In genomic region chr2:25882276-25882675, GRCm38 (mm10) we compare ENCODE assay signal across 32 mouse cellular contexts. TPM values are rescaled to one million over a fixed set of nuclear protein-coding genes. Genes with fewer than 3 reads are reported as not detected.
DNase-seq lines count a peak whose midpoint lies in the region; ATAC-seq and TF ChIP-seq lines count a peak whose summit lies in the region.
"Had no signal": no experiment of that assay in that cellular context is flagged by ENCODE, and none has a peak within 500 bp of the region (broad histone marks: within the 10 kb centered on the region; RNA-seq: fewer than 3 reads in every experiment).

No protein-coding gene starts in this region.

- no peak for TF ChIP-seq CTCF in kidney, postnatal 0 days (IDR thresholded peaks at IDR 0.05; ENCODE audit: low read depth)
- no peak for TF ChIP-seq CTCF in lung, embryonic 14.5 days (IDR thresholded peaks at IDR 0.05; ENCODE audit: low read depth)

- peak; percentile 10 for DNase-seq in kidney, postnatal 0 days (ENCODE audit: low spot score)
- no peak for DNase-seq in kidney, postnatal 25 days
- DNase-seq in kidney, postnatal 14 days: peak; percentile 21
- DNase-seq in kidney, adult 11 months: no peak
- DNase-seq in lung, embryonic 14.5 days: peak; percentile 5
- DNase-seq in lung, postnatal 36 days: no peak
- DNase-seq in ZHBTc4 (ENCODE audit: low read depth, low spot score): peak; percentile 34
- DNase-seq in left cerebral cortex, postnatal 4 days: no peak
- DNase-seq: adrenal gland, adult 2 months; adrenal gland, postnatal 10 days; adrenal gland, postnatal 25 days; cerebellum, adult 11 months; cerebellum, adult 18-20 months; cerebellum, adult 8-10 months; cerebellum, adult 9-11 months; cerebellum, postnatal 14 days; cerebellum, postnatal 36 days; embryo, embryonic 11 days had no signal

- H3K4me1 ChIP-seq in kidney, postnatal 0 days (replicated peaks; ENCODE audit: insufficient read depth, low read length): 0 out of 2 replicates have a peak, but pooled peaks cover 5% of the 10 kb centered on the region
- H3K4me1 ChIP-seq in lung, embryonic 14.5 days (ENCODE audit: insufficient read depth): no peaks in the 10 kb centered on the region

- intact Hi-C loops in left cerebral cortex, postnatal 4 days (cut with DNase I): no loop called here

- no peak overlapping the region for H3K9ac ChIP-seq in kidney, postnatal 0 days (ENCODE audit: low read depth, low read length)
- no peak overlapping the region for H3K9ac ChIP-seq in lung, embryonic 14.5 days
- H3K9ac ChIP-seq: embryonic facial prominence, embryonic 13.5 days; embryonic facial prominence, embryonic 15.5 days; forebrain, embryonic 12.5 days had no signal

- WGBS in kidney, postnatal 0 days: 16% methylated on average over 1 of the region's 1 CpGs
- 10% methylated on average over 1 of the region's 1 CpGs for WGBS in lung, embryonic 14.5 days

- no peak for ATAC-seq in kidney, postnatal 0 days (replicated peaks; ENCODE audit: low FRiP score, low read depth)
- ATAC-seq in lung, embryonic 14.5 days (ENCODE audit: insufficient read depth): no peak
- ATAC-seq: forebrain, embryonic 14.5 days; forebrain, embryonic 16.5 days had no signal

- H3K9me3 ChIP-seq in kidney, postnatal 0 days (replicated peaks; ENCODE audit: low read length): no peaks in the 10 kb centered on the region
- no peaks in the 10 kb centered on the region for H3K9me3 ChIP-seq in lung, embryonic 14.5 days (ENCODE audit: low read depth, low read length)
- H3K9me3 ChIP-seq: embryonic facial prominence, embryonic 13.5 days; embryonic facial prominence, embryonic 15.5 days; forebrain, embryonic 10.5 days; forebrain, embryonic 12.5 days had no signal

- no peaks in the 10 kb centered on the region for H3K36me3 ChIP-seq in kidney, postnatal 0 days (ENCODE audit: insufficient read depth, low read length)
- H3K36me3 ChIP-seq in lung, embryonic 14.5 days (ENCODE audit: insufficient read depth): no peaks in the 10 kb centered on the region
- H3K36me3 ChIP-seq: embryonic facial prominence, embryonic 13.5 days; embryonic facial prominence, embryonic 15.5 days; forebrain, embryonic 10.5 days; forebrain, embryonic 12.5 days had no signal

- no peak overlapping the region for H3K27ac ChIP-seq in kidney, postnatal 0 days
- H3K27ac ChIP-seq in lung, embryonic 14.5 days (ENCODE audit: low read depth): no peak overlapping the region
- H3K27ac ChIP-seq: embryonic facial prominence, embryonic 13.5 days; embryonic facial prominence, embryonic 15.5 days; forebrain, embryonic 10.5 days; forebrain, embryonic 12.5 days had no signal

- peaks cover 8% of the 10 kb centered on the region for H3K27me3 ChIP-seq in kidney, postnatal 0 days (ENCODE audit: insufficient read depth, low read length)
- peaks cover 23% of the 10 kb centered on the region for H3K27me3 ChIP-seq in lung, embryonic 14.5 days (ENCODE audit: insufficient read depth, low read length)

- H3K4me2 ChIP-seq in kidney, postnatal 0 days (ENCODE audit: low read length): no peak overlapping the region
- H3K4me2 ChIP-seq in lung, embryonic 14.5 days: no peak overlapping the region
- H3K4me2 ChIP-seq: embryonic facial prominence, embryonic 13.5 days; embryonic facial prominence, embryonic 15.5 days; forebrain, embryonic 12.5 days had no signal

- no peak overlapping the region for H3K4me3 ChIP-seq in kidney, postnatal 0 days (replicated peaks; ENCODE audit: low read depth, low read length)
- no peak overlapping the region for H3K4me3 ChIP-seq in lung, embryonic 14.5 days (ENCODE audit: low read depth, low read length)
- H3K4me3 ChIP-seq: embryonic facial prominence, embryonic 13.5 days; embryonic facial prominence, embryonic 15.5 days; erythroblast, embryonic 14.5 days; forebrain, embryonic 10.5 days; forebrain, embryonic 12.5 days had no signal

RNA-seq across cellular contexts. Expression of gene Kcnt1, which starts 18.7 kb away (rescaled TPM):
- polyA plus RNA-seq in kidney, postnatal 0 days (2015; fragmentation: Nextera tagmentation; extraction: Ambion mirVana): 0.18 and 0.24 TPM in 2 replicates
- polyA plus RNA-seq in lung, embryonic 14.5 days (2014; fragmentation: Nextera tagmentation; extraction: Ambion mirVana): 0.14 and 0.22 TPM in 2 replicates
- 10 to 100 TPM; 62.7 to 81.2 TPM for total RNA-seq in left cerebral cortex, postnatal 4 days (2021)
- total RNA-seq: common myeloid progenitor, adult 5-6 weeks; MEL had no signal
- polyA plus RNA-seq: C2C12; erythroblast, embryonic 14.5 days had no signal

RNA-seq across cellular contexts. Expression of gene Sohlh1, which starts 35.2 kb away (rescaled TPM):
- not detected in 2 replicates for polyA plus RNA-seq in kidney, postnatal 0 days (2015; fragmentation: Nextera tagmentation; extraction: Ambion mirVana)
- polyA plus RNA-seq in lung, embryonic 14.5 days (2014; fragmentation: Nextera tagmentation; extraction: Ambion mirVana): not detected in 2 replicates
- total RNA-seq in left cerebral cortex, postnatal 4 days (2021): not detected
- total RNA-seq: adrenal gland, adult 2 months; adrenal gland, postnatal 10 days; adrenal gland, postnatal 25 days; adrenal gland, postnatal 4 days; common myeloid progenitor, adult 5-6 weeks; MEL had no signal
- polyA plus RNA-seq: adrenal gland, adult 2 months; brain, embryonic 14.5 days; C2C12; embryonic facial prominence, embryonic 11.5 days; embryonic facial prominence, embryonic 13.5 days; embryonic facial prominence, embryonic 15.5 days; erythroblast, embryonic 14.5 days; forebrain, embryonic 10.5 days; forebrain, embryonic 12.5 days; forebrain, embryonic 14.5 days; forebrain, embryonic 16.5 days had no signal

RNA-seq across cellular contexts. Expression of gene Lcn9, which starts 59.3 kb away (rescaled TPM):
- polyA plus RNA-seq in kidney, postnatal 0 days (2015; fragmentation: Nextera tagmentation; extraction: Ambion mirVana): not detected in 2 replicates
- not detected in 2 replicates for polyA plus RNA-seq in lung, embryonic 14.5 days (2014; fragmentation: Nextera tagmentation; extraction: Ambion mirVana)
- total RNA-seq in left cerebral cortex, postnatal 4 days (2021): not detected
- total RNA-seq: adrenal gland, adult 2 months; adrenal gland, postnatal 10 days; adrenal gland, postnatal 25 days; adrenal gland, postnatal 4 days; common myeloid progenitor, adult 5-6 weeks; ES-E14; MEL had no signal
- polyA plus RNA-seq: adrenal gland, adult 2 months; brain, embryonic 14.5 days; C2C12; embryonic facial prominence, embryonic 11.5 days; embryonic facial prominence, embryonic 13.5 days; embryonic facial prominence, embryonic 15.5 days; erythroblast, embryonic 14.5 days; forebrain, embryonic 10.5 days; forebrain, embryonic 12.5 days; forebrain, embryonic 14.5 days; forebrain, embryonic 16.5 days had no signal

Comparison
In these comparisons a context has a peak if more than half of its experiments do, and no peak if none do; other contexts are left out.
1. DNase-seq: peak in kidney, postnatal 0 days (single experiment), kidney, postnatal 14 days (single experiment), lung, embryonic 14.5 days (single experiment) and ZHBTc4 (single experiment); none in kidney, postnatal 25 days (0 of 2), kidney, adult 11 months (single experiment), lung, postnatal 36 days (single experiment) and left cerebral cortex, postnatal 4 days (single experiment).